Mouse (Mus musculus) midbrain, embryonic 13.5 days (tissue): ENCODE results near the gene Enthd1. TPM values are rescaled to one million over a fixed set of nuclear protein-coding genes. Genes with fewer than 3 reads are reported as not detected.

ENCODE experiments used
- ATAC-seq: fragments of 200-750 bp; cut with Nextera tagmentation; 2 replicates; pipeline ENCODE4 v1.8.0; 2017; ENCODE audit warnings: mild to moderate bottlenecking, moderate TSS enrichment, moderate library complexity
- H3K27ac ChIP-seq: fragments of 300-500 bp; sonication (generic); 2 replicates; pipeline ENCODE4 v1.5.1; 2015; ENCODE audit warnings: inconsistent platforms, mild to moderate bottlenecking, moderate library complexity
- H3K27me3 ChIP-seq: fragments of 300-500 bp; sonication (generic); 2 replicates; pipeline ENCODE4 v1.6.1; 2015; ENCODE audit warnings: mild to moderate bottlenecking, inconsistent platforms
- H3K36me3 ChIP-seq: fragments of 300-500 bp; sonication (generic); 2 replicates; pipeline ENCODE4 v1.6.1; 2015; ENCODE audit warnings: mild to moderate bottlenecking, inconsistent platforms
- H3K4me1 ChIP-seq: fragments of 300-500 bp; sonication (generic); replicated peaks from 2 replicates; pipeline ENCODE4 v1.6.1; 2015; ENCODE audit warnings: inconsistent platforms
- H3K4me2 ChIP-seq: fragments of 300-500 bp; sonication (generic); replicated peaks from 2 replicates; pipeline ENCODE4 v1.6.1; 2015; ENCODE audit warnings: moderate library complexity, mild to moderate bottlenecking, inconsistent platforms
- H3K4me3 ChIP-seq: fragments of 300-500 bp; sonication (generic); replicated peaks from 2 replicates; pipeline ENCODE4 v1.5.1; 2015; ENCODE audit warnings: mild to moderate bottlenecking, inconsistent platforms
- H3K9ac ChIP-seq: fragments of 300-500 bp; sonication (generic); replicated peaks from 2 replicates; pipeline ENCODE4 v1.6.1; 2015; ENCODE audit warnings: mild to moderate bottlenecking, inconsistent platforms
- H3K9me3 ChIP-seq: fragments of 300-500 bp; sonication (generic); 2 replicates; pipeline ENCODE4 v1.6.1; 2016; ENCODE audit warnings: mild to moderate bottlenecking, inconsistent platforms
- WGBS: fragments of 180-500 bp; shearing (Covaris S2); methylation state at CpG from one replicate; pipeline ENCODE4 v1.1.7; 2015; 5-methylcytosine and 5-hydroxymethylcytosine counted together
- polyA plus RNA-seq: library from polyadenylated mRNA; unstranded; fragments of >200 nt; fragmentation: Nextera tagmentation; extraction: Ambion mirVana; gene quantifications from 2 replicates; pipeline ENCODE4 v1.2.1, GENCODE M21; 2015

The Enthd1 gene
- polyA plus RNA-seq, 1 experiment from 2014 or later = not detected

DNA sequence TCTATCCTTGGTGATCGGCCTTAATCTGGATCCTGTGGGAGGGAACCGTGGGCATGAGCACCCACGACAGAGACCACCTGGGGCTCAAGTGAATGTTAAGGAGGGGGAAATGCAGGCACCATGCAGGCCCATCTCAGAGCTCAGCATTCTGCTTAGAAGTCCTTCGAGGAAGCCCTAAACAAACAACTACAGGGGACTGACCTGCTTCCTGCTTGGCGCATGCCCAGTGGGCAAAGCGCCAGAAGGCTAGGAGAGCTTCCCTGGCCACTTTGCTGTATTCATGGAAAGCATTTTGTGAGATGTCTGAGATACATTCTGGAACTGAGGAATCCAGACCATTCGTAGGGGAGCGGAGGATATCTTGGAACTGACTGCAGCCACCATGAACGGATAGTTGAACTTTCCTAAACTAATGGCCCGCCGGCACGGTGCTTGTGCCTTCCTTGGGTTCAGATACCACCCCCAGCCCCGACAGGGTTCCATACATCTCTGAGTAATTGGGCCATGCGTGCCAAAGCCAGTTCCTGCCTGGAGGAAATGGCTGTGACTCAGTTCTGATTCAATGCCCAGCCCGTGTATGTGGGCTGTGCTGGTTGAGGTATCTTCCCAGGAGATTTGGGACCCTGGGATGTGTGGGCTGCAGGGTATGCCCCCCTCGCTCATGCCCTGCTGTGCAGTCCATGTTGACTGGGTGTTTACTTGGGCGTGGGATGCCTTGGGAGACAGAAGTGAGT, 150.8 kb downstream of the Enthd1 start:
- Histone ChIP-seq H3K27me3 (peaks cover 4% of the 10 kb centered on the region; the same call in 1 of the 2 replicates), H3K9me3 (no peaks in the 10 kb centered on the region), H3K4me3 (no peak overlapping the region), H3K9ac (no peak overlapping the region), H3K27ac (no peak overlapping the region), H3K36me3 (no peaks in the 10 kb centered on the region), H3K4me2 (no peak overlapping the region), H3K4me1 (no peaks in the 10 kb centered on the region)
- WGBS = 90% methylated on average over 17 of the region's 17 CpGs
- ATAC-seq = no peak

DNA sequence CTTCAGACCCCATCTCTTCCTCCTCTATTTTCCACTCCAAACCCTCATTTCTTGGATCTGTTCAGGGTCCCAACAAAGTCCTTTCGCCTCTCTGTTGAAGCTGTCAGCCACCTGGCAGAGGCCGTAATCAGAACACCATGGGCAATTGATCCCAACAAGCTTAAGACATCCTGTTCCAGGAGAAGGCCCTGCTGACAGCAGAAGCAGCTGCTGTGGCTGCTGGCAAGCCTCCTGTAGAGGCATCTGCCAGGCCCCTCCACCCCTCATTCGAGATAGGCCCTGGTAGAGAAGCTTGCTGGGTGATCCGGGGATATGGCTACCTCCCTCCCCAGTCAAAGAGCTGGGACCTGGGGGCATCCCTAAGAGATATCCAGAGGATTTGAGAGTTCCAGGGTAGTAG, 151.9 kb downstream of the Enthd1 start:
- H3K36me3 ChIP-seq = no peaks in the 10 kb centered on the region
- no peak overlapping the region for H3K4me2 ChIP-seq
- H3K9ac ChIP-seq = no peak overlapping the region
- H3K27ac ChIP-seq = no peak overlapping the region
- 77% methylated on average over 4 of the region's 4 CpGs for WGBS
- no peak for ATAC-seq
- H3K4me3 ChIP-seq = no peak overlapping the region
- H3K4me1 ChIP-seq = no peaks in the 10 kb centered on the region
- H3K9me3 ChIP-seq = no peaks in the 10 kb centered on the region
- peaks cover 4% of the 10 kb centered on the region; the same call in 1 of the 2 replicates for H3K27me3 ChIP-seq

DNA sequence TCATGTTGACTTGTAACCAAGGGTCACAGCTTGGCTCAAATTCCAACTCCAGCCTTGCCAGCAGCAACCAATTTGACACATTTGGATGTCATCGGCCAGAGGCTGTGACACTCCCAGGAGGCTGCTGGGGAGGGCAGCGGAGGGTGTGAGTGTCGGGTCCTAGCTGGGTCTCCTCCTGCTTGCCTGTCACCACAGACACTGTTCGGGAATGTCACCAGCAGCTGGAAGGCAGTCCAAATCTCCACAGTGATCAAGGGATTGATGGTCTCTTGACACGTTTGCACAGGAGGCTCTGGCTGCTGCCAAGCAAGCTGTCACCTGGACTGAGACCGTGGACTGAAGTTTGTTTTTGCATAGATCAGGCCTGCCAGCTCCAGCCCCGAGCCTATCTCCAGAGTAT, 154.3 kb downstream of the Enthd1 start:
- H3K27me3 ChIP-seq = peaks cover 4% of the 10 kb centered on the region; the same call in 1 of the 2 replicates
- H3K4me2 ChIP-seq = no peak overlapping the region
- ATAC-seq = no peak
- no peaks in the 10 kb centered on the region for H3K4me1 ChIP-seq
- no peak overlapping the region for H3K27ac ChIP-seq
- WGBS = 84% methylated on average over 7 of the region's 7 CpGs
- no peaks in the 10 kb centered on the region for H3K9me3 ChIP-seq
- H3K4me3 ChIP-seq = no peak overlapping the region
- H3K9ac ChIP-seq = no peak overlapping the region
- H3K36me3 ChIP-seq = no peaks in the 10 kb centered on the region

DNA sequence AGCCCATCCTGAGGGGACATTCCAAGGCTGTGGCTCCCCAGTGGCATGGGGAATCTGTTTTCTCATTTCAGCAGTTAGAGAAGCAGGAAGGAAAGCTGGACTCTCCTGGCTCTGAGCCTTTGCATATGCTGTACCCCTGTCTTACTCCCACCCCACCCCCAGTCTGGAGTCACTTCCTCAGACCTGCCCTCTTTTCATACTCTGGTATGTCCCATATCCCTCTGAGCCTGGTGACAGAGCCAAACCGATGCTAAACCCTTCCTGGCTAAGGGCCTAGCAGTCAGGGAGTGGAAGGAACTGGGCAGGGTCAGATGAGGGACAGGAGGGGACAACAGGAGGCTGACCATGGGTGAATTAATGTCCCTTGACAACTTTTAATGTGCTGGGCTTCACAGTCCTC, 157.1 kb downstream of the Enthd1 start:
- H3K27me3 ChIP-seq = no peaks in the 10 kb centered on the region
- H3K9me3 ChIP-seq = no peaks in the 10 kb centered on the region
- no peaks in the 10 kb centered on the region for H3K4me1 ChIP-seq
- no peak overlapping the region for H3K9ac ChIP-seq
- H3K27ac ChIP-seq = no peak overlapping the region
- H3K4me3 ChIP-seq = no peak overlapping the region
- ATAC-seq = no peak
- H3K36me3 ChIP-seq = no peaks in the 10 kb centered on the region
- WGBS = 54% methylated on average over 1 of the region's 1 CpGs
- H3K4me2 ChIP-seq = no peak overlapping the region

Other genes starting within 250 kb of the Enthd1 start
- 1.0 and 1.6 TPM in 2 replicates for gene Grap2, start 7.4 kb upstream of the Enthd1 start, polyA plus RNA-seq
- 0.19 and 0.27 TPM in 2 replicates for gene Fam83f, start 106.7 kb upstream of the Enthd1 start, polyA plus RNA-seq
- 48.7 and 51.0 TPM in 2 replicates for gene Tnrc6b, start 146.2 kb upstream of the Enthd1 start, polyA plus RNA-seq